Mouse (Mus musculus) CH12.LX (cell line): ENCODE results near the gene Ppp1cc. TPM values are rescaled to one million over a fixed set of nuclear protein-coding genes. Genes with fewer than 3 reads are reported as not detected.

Source experiments
- DNase-seq: peaks from one replicate; pipeline ENCODE4 v3.0.0-alpha.2; 2013; ENCODE audit errors: extremely low read depth
- H3K27ac ChIP-seq: 2 replicates; pipeline ENCODE4 v1.5.1; 2012; ENCODE audit warnings: low read depth, mild to moderate bottlenecking, control low read depth, moderate library complexity; ENCODE audit not compliant: insufficient read depth
- H3K27me3 ChIP-seq: replicated peaks from 2 replicates; pipeline ENCODE3; 2012; ENCODE audit warnings: inconsistent platforms
- H3K36me3 ChIP-seq, 2 experiments: replicated peaks in 1 of 2; 2 replicates each; pipeline versions ENCODE3 to v1.6.1; 2012; ENCODE audit warnings: inconsistent platforms in 1 of 2, low read length in 1 of 2, mild to moderate bottlenecking in 1 of 2, mixed read lengths in 1 of 2, moderate library complexity in 1 of 2; ENCODE audit not compliant: control insufficient read depth in 1 of 2, insufficient read depth in 1 of 2
- H3K4me1 ChIP-seq, 2 experiments: 2 replicates each; pipeline ENCODE4 v1.6.1; 2012; ENCODE audit warnings: inconsistent platforms in 1 of 2, moderate library complexity in 1 of 2; ENCODE audit not compliant: insufficient read depth in 2 of 2, control insufficient read depth in 1 of 2
- H3K4me2 ChIP-seq: 2 replicates; pipeline ENCODE4 v1.6.1; 2012; ENCODE audit warnings: low read depth, mild to moderate bottlenecking, control low read depth; ENCODE audit not compliant: poor library complexity, insufficient read depth, severe bottlenecking
- H3K4me3 ChIP-seq, 3 experiments: fragments of 150-350 bp in 1 of 3; sonication (generic) in 1 of 3; replicated peaks in 1 of 3; 2 replicates each; pipeline versions ENCODE3 to v1.5.1; 2011 to 2012; ENCODE audit warnings: low read depth in 2 of 3, low read length in 2 of 3, mild to moderate bottlenecking in 2 of 3, moderate library complexity in 2 of 3, control low read depth in 1 of 3, improper control_type of control experiment in 1 of 3, inconsistent platforms in 1 of 3, mixed read lengths in 1 of 3; ENCODE audit not compliant: poor library complexity in 1 of 3
- H3K79me2 ChIP-seq: replicated peaks from 2 replicates; pipeline ENCODE4 v1.6.1; 2012; ENCODE audit warnings: mild to moderate bottlenecking, moderate library complexity; ENCODE audit not compliant: control insufficient read depth, poor library complexity, insufficient read depth, severe bottlenecking; ENCODE audit errors: extremely low read depth
- H3K9ac ChIP-seq: 2 replicates; pipeline ENCODE4 v1.6.1; 2012; ENCODE audit warnings: low read depth, mild to moderate bottlenecking, control low read depth, moderate library complexity; ENCODE audit not compliant: insufficient read depth
- H3K9me3 ChIP-seq: replicated peaks from 2 replicates; pipeline ENCODE3; 2012; ENCODE audit warnings: low read length, inconsistent platforms, mixed read lengths
- CTCF ChIP-seq, 2 experiments: IDR thresholded peaks in 1 of 2; conservative IDR thresholded peaks in 1 of 2; 2 replicates each; pipeline ENCODE4 v1.5.1; 2011 to 2012; ENCODE audit warnings: low read depth in 2 of 2, low read length in 2 of 2, improper control_type of control experiment in 1 of 2, inconsistent platforms in 1 of 2, mild to moderate bottlenecking in 1 of 2, moderate library complexity in 1 of 2
- E2F4 ChIP-seq: IDR thresholded peaks from 2 replicates; pipeline ENCODE4 v1.6.1; 2011; ENCODE audit warnings: low read depth, low read length, improper control_type of control experiment; ENCODE audit not compliant: insufficient replicate concordance
- HCFC1 ChIP-seq: IDR thresholded peaks from 2 replicates; pipeline ENCODE4 v1.6.1; 2012; ENCODE audit warnings: low read depth, mild to moderate bottlenecking, inconsistent platforms, low read length, improper control_type of control experiment
- IRF4 ChIP-seq: IDR thresholded peaks from 2 replicates; pipeline ENCODE4 v1.6.1; 2014; ENCODE audit warnings: low read depth, mild to moderate bottlenecking, inconsistent platforms, low read length, improper control_type of control experiment
- NRF1 ChIP-seq: IDR thresholded peaks from 2 replicates; pipeline ENCODE4 v1.6.1; 2014; ENCODE audit warnings: low read depth, mild to moderate bottlenecking, inconsistent platforms, low read length, improper control_type of control experiment, moderate library complexity
- PAX5 ChIP-seq: IDR thresholded peaks from 2 replicates; pipeline ENCODE4 v1.6.1; 2012; ENCODE audit warnings: low read length, inconsistent platforms, mixed read lengths
- POLR2A ChIP-seq: IDR thresholded peaks from 2 replicates; pipeline ENCODE4 v1.6.1; 2011; ENCODE audit warnings: low read depth, mild to moderate bottlenecking, improper control_type of control experiment, low read length
- RAD21 ChIP-seq: IDR thresholded peaks from 2 replicates; pipeline ENCODE4 v1.6.1; 2011; ENCODE audit warnings: low read depth, mild to moderate bottlenecking, low read length, improper control_type of control experiment, moderate library complexity
- RCOR1 ChIP-seq: conservative IDR thresholded peaks from 2 replicates; pipeline ENCODE4 v1.6.1; 2012; ENCODE audit warnings: low read depth, mild to moderate bottlenecking, inconsistent platforms, low read length, improper control_type of control experiment
- SIN3A ChIP-seq: IDR thresholded peaks from 2 replicates; pipeline ENCODE4 v1.6.1; 2012; ENCODE audit warnings: low read length, improper control_type of control experiment, inconsistent platforms
- SMC3 ChIP-seq: IDR thresholded peaks from 2 replicates; pipeline ENCODE4 v1.6.1; 2011; ENCODE audit warnings: low read depth, low read length, improper control_type of control experiment
- USF1 ChIP-seq: IDR thresholded peaks from 2 replicates; pipeline ENCODE4 v1.6.1; 2014; ENCODE audit warnings: low read depth, mild to moderate bottlenecking, inconsistent platforms, low read length, improper control_type of control experiment
- USF2 ChIP-seq: conservative IDR thresholded peaks from 2 replicates; pipeline ENCODE4 v1.6.1; 2011; ENCODE audit warnings: low read depth, low read length, improper control_type of control experiment
- dilution Hi-C: fragments of 300-500 bp; cut with MboI; formaldehyde crosslinking; loops from 2 replicates; pipeline ENCODE4 v1.14.3; 2020; ENCODE audit warnings: low sequenced_read_pairs; ENCODE audit not compliant: extremely low pct_unique_long_range_greater_than_20kb, extremely low pct_ligation_motif_present
- in situ Hi-C: fragments of 300-500 bp; cut with MboI; formaldehyde crosslinking; loops from 3 replicates; pipeline ENCODE4 v1.14.3; 2019; ENCODE audit warnings: low sequenced_read_pairs, low pct_ligation_motif_present, low pct_unique_long_range_greater_than_20kb, mixed read lengths
- polyA plus RNA-seq: library from polyadenylated mRNA; unstranded; fragments of >175 nt; gene quantifications from 2 replicates; pipeline ENCODE4 v1.2.1, GENCODE M21; 2012; ENCODE audit warnings: low read depth; ENCODE audit not compliant: insufficient read length
- total RNA-seq, 2 experiments: library from RNA; depleted of rRNA; stranded (reverse); fragments of 300-350 nt in 1 of 2; fragments of >200 nt in 1 of 2; gene quantifications; 2 replicates each; pipeline ENCODE4 v1.2.3; 2012 to 2014

The Ppp1cc gene
- total and polyA plus RNA-seq, 3 experiments = 191 to 406 (median 358) TPM

DNA sequence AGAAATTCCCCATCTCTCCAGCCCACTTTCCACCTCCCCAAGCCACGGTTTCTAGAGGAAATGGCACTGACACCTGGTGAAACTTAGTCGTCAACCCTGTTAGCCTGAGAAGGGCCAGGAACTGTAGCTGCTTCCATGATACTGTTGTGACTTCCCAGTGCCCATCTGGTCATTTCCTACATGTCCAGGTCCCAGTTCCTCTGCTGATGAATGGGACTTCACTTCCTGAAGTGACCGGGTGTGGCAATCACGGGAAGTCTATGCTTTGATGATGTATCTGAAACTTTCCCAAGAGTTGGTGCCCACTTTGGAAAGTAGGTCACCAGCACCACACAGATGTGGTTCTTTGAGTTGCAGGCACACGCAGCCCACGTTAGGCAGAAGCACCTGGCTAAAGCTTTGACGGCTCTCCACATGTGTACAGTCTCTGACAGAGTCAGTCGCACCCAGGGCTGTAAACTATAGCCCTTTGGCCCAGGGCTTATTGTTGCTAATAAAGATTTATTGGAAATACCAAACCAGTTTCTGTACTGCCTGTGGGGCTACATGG lies 32.8 kb upstream of the Ppp1cc start:
- H3K9me3 ChIP-seq = peaks cover 4% of the 10 kb centered on the region
- no peak overlapping the region for H3K4me2 ChIP-seq
- H3K4me3 ChIP-seq = no peak overlapping the region
- H3K27ac ChIP-seq = no peak overlapping the region
- dilution Hi-C loops = no loop called here
- no peaks in the 10 kb centered on the region for H3K36me3 ChIP-seq
- no peak for DNase-seq
- no peak for TF ChIP-seq USF2
- TF ChIP-seq PAX5 = no peak
- no peak for TF ChIP-seq RCOR1
- TF ChIP-seq IRF4 = no peak
- TF ChIP-seq E2F4 = no peak
- TF ChIP-seq USF1 = no peak
- no peak for TF ChIP-seq HCFC1
- TF ChIP-seq, all 38 proteins: peak for 0
- peaks cover 7 to 8% of the 10 kb centered on the region in 2 experiments for H3K4me1 ChIP-seq
- H3K9ac ChIP-seq = no peak overlapping the region
- in situ Hi-C loops = loop anchor here (25.0 kb wide), 2 partner anchors 137 to 512 kb away; partner anchors contain the start of genes P2rx7 and Tctn1
- H3K79me2 ChIP-seq = no peaks in the 10 kb centered on the region
- H3K27me3 ChIP-seq = peaks cover 42% of the 10 kb centered on the region

DNA sequence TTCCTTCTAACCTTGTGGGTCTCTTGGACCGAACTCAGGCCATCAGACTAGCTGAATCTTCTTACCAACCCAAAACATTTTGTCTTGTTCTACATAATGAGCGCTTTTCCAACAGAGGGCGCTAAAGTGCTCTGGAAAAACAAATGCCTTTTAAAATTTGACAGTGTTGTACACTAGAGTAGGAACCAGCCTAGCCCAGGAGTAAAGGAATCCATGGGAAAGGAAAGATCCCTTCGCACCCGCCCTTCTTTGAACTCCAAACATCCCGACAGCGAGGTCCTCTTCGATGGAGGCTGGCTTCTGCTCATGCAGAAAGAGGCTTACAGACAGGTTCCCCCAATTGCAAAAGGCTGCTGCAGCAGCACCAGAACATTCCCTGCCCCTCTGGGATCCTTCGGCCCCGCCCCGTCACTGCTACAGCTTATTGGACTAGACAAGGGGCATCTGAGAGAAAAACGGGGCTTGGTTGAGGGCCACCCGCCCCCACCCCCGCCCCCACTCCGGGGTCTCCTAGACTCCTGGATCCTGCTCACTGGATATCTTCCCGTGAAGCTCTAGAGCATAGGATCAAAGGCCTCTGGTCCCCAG lies 28.9 kb upstream of the Ppp1cc start:
- Histone ChIP-seq H3K9ac (no peak overlapping the region), H3K4me1 (peaks cover 9 to 19% of the 10 kb centered on the region in 2 experiments), H3K9me3 (peaks cover 4% of the 10 kb centered on the region), H3K4me3 (no peak overlapping the region), H3K27me3 (peaks cover 24% of the 10 kb centered on the region), H3K27ac (no peak overlapping the region), H3K79me2 (no peaks in the 10 kb centered on the region)
- in situ Hi-C loops (loop anchor here (25.0 kb wide), 2 partner anchors 133 to 508 kb away; partner anchors contain the start of genes P2rx7 and Tctn1), dilution Hi-C loops (no loop called here)
- DNase-seq = peak; percentile 77
- TF ChIP-seq CTCF (conservative IDR thresholded peaks at IDR 0.05 in 1 of 2, IDR thresholded peaks at IDR 0.05 in 1 of 2; ENCODE audit: low read depth in 2 of 2, low read length in 2 of 2) (peak; percentile 57 to 87), SIN3A (no peak), SMC3 (peak; percentile 58), RAD21 (peak; percentile 81), POLR2A (no peak), RCOR1 (no peak), NRF1 (no peak)
- TF ChIP-seq, all 38 proteins: peak for 3
- Histone ChIP-seq H3K4me2 (no peak overlapping the region), H3K36me3 (no peaks in the 10 kb centered on the region)
